Mouse (Mus musculus) ovary, postnatal 10 days (tissue): Measurements from ENCODE around the gene Pnpla2.
"Not testable (repeated sequence)": the region's sequence is repeated elsewhere in the genome, so short reads cannot be mapped to it uniquely, and the experiment has no call there.

ENCODE experiments used
- DNase-seq: peaks from one replicate; pipeline ENCODE4 v3.0.0; 2022; ENCODE audit warnings: low spot score

Gene Pnpla2

DNA sequence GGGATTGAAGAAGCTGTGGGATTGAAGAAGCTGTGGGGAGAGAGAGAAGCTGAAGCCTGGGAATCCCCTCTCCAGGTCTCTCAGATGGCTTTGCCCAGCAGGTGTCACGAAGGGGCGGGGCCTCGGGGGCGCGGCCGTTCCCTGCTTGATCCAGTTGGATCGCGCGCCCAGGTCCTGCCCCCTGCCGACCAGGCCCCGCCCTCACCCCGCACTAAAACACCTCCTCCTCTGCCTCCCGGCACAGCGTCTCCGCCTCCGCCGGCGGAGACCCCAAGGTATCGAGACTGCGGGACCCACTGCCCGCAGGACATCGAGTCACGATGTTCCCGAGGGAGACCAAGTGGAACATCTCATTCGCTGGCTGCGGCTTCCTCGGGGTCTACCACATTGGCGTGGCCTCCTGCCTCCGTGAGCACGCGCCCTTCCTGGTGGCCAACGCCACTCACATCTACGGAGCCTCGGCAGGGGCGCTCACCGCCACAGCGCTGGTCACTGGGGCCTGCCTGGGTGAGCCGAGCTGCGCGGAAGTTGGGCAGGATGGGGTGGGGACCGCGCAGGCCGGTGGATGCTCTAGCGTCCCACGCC lies at the start of gene Pnpla2:
TSS of gene Pnpla2 (plus strand) at position 232 of the 585 bp plus-strand sequence.
- DNase-seq, result peak; percentile 85

DNA sequence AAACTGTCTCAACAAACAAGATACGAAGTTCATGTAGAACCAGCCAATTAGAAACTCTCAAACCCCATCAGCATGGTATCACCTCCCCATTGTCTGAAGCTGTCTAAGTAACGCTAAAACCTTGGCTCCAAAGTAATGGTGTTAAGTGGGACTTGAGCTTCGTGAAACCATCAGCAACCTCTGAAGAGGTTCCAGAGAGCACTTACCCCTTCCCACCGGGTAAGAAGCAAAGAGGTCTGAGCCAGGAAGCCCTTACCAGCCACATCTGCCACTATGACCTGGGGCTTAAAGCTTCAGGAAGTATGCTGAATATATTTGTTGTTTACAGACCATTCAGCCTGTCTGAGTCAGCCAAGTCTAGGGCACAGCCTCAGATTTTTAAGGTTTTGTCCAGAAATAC lies 49.5 kb upstream of the Pnpla2 start:
- no peak for DNase-seq

DNA sequence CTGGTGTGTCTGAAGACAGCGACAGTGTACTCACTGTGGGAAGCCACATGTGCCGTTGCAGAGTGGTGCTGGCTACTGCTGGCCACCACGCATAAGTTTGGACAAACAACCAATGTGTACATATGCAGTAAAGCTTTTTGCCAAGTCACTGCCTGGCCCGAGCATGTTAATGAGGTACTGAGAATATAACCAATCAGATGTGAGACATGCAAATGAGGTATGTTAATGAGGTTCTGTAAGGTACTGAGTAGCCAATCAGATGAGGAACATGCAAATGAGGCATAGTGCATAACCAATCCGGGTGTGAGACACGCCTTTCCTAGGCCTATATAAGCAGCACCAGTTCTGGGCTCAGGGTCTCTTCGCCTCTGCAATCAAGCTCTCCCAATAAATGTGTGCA lies 47.3 kb upstream of the Pnpla2 start:
- DNase-seq, result not testable (repeated sequence)

DNA sequence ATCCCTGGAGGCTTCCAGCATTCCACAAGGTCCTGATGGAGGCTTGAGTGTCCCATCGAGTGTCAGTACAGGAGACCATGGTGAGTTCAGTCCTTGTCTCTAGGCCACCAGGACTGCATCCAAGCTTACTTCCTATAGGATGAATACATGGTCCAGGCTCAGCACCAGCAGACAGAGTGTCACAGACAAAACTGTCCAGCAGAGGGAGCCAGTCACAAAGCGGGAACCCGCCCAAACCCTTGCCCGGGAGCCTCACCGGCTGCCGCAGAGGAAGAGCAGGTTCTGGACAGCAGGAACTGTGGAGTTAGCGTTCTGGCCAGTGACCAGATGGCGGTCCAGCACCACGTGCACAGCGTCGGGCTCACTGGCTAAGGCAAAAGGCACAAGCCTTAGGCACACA lies 46.2 kb upstream of the Pnpla2 start:
- DNase-seq, result peak; percentile 65

DNA sequence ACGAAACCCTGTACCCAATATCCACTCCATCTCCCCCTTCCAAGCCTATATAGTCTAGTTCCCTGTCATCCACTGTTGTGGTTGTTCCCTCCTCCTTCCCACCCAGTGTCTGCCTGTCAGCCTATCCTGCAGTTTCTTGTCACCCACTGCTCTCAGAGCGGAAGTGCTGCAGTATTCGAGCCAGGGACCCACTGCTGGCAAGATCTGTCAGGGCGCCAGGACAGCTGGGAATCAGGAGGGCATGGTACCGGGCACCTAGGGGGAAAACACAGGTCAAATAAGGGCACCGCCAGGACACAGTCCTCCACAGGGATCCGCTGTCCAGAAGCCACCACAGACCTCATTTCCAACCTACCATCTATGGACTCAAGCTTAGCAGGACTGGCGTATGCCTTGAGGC lies 44.4 kb upstream of the Pnpla2 start:
- no peak for DNase-seq

DNA sequence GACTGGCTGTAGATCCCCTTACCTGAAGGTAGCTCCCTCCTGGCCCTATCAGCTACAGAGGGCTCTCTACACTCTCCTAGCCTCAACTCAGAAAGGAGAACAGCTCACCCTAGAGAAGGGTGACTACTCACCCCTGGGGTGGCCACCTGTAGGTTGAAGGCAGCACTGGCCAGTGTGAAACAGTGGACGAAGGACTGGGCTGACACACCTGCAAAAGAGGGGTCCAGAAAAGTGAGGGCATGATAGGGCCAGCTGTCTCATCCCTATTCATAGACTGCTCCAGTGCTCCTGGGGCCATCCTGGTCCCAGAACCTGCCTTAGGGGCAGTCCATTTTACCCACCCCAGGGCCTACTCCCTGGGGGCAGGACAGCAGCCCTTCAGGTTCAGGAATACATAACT lies 43.3 kb upstream of the Pnpla2 start:
- DNase-seq, result no peak

DNA sequence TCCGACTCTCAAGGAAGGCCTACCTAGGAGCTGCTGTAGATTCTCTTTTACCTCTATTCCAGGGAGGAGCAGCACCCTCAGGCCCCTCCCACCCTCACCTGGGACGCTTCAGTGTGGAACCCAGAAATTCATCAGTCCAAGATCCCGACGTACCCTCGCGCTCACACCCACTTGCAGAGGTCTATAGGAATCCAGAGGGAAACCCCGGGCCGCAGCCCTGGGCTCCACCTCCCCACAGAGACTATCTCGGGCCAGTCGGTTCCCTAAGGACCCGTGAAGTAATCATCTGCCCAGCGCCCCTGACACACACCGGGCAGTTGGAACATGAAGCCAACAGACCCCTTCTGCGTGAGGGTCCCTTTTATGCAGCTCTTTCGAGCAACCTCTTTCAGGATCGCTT lies 41.7 kb upstream of the Pnpla2 start:
- DNase-seq, result no peak

DNA sequence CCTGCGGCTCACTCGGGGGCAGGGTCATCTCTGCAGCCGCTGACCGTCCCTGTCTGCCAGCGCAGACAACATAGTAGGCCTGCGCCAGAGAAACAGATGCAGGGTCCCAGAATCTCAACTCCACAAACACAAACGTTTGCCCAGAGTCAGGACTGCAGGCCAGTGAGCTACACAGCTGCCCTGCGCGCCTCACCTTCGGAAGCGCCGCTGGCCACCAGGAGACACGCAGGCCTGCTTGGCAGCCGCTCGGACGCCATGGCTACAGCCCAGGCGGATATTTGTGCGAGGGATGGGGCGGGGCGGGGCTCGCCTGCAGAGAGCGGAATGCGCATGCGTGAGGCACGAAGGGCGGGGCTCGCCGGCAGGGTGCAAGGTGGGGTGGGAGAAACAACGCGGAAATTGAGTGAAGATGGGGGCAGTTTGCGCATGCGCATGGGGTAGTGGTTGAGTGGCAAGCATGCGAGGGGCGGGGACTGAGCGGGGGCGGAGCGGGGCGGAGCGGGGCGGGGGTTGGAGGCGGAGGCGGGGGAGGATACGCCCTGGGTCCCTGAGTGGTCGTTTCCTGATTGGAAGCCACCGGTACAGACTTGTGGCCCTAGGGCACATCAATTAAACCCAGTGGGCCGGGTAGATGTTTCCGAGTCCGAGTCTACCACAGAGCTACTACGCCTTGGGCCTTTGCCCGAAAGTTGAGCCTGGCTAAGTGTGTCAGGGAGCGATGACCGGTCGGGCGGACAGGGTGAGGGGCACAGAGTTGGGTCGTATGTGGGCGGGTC lies 41.0 kb upstream of the Pnpla2 start, which contains the start of gene Gatd1:
TSS of gene Gatd1 (minus strand) at position 328 of the 776 bp plus-strand sequence.
- DNase-seq, result peak; percentile 98

DNA sequence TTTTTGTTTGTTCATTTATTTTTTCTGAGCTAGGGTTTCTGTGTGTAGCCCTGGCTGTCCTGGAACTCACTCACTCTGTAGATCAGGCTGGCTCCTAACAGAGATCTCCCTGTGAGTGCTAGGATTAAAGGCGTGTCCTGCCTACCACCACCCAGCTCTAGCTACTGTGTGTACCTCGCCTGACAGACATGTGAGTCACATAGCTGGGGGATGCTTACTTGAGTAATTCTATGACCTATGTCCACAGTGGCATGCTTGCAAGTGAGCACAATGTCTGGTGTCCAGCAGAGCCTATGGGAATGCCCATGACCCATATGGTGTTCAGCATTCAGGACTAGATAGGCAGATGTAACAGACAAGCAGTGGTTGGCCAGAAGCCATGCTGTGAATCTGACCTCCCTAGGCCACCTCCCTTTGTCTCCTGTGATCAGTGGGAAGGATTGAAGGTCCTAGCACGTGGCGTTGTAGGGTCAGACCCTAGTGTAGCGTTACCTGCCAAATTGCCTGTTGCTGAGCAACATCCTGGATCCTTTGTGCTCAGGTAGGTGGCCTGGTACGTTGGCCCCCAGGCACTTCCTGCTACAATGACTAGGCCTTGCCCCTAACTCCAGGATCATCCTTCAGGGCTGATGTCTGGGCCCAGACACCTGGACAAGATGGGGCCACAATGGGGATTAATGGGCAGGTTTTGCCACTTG lies 38.7 kb upstream of the Pnpla2 start:
- no peak for DNase-seq

DNA sequence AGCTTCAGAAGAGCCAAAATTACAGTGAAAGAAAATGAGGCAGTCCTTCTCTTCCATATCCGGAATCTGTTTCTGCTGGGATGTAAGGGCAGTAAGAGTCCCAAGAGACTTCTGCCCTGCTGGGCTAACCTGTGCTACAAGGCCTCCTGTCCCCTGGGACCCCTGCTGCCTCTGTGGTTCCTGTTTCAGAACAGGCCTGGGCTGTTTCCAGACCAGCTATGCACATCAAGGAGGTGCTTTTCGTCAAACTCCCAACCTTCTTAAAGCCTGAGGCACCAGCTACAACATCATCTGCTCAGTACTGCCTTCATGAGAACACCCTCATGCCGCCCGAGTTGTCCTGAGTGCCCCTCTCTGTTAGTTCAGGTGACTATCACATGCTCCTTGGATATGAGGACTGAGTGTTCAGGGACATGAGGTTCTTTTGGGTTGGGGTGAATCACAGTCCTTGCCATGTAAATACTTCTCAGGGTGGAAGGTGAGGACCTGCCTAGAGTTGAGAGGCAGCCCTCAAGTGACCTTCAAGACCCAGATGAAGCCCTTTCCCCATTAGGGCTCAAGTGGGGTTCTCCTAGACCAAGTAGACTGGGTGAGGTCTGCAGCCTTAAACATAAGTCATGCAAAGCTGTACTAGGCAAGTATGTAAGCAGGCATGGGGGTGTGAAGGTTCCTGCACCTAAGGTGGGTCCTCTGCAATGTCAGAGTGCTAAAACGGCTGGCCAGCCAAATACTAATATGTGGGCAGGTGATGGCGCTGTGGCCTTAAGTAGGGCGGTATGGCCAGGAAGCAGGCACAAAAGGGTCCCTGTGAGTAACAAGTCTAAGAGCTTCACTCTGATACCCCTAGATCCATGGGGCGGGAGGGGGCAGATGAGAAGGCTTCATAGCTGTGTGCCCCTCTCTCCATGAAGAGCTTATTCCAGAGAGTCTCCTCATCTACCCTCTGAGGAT lies 37.0 kb upstream of the Pnpla2 start:
- no peak for DNase-seq

DNA sequence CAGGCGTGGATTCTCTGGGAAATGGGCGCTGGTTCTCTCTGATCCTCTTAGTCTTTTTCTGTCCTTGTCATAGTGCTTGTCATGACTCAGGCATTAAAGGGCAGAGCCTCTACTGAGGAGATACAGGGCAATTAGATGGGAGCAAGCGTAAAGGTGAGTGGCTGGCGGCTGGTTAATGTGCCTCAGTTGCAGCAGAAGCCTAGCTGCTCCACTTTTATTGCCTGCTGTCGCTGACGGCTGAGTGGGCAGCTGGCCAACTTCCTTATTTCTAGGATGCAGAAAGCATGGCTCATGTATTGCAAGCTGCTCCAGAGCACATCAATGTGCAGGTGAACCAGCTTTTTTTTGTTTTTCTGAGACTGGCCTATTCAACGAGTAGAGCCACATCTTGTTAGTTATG lies 36.0 kb upstream of the Pnpla2 start:
- DNase-seq, result no peak

DNA sequence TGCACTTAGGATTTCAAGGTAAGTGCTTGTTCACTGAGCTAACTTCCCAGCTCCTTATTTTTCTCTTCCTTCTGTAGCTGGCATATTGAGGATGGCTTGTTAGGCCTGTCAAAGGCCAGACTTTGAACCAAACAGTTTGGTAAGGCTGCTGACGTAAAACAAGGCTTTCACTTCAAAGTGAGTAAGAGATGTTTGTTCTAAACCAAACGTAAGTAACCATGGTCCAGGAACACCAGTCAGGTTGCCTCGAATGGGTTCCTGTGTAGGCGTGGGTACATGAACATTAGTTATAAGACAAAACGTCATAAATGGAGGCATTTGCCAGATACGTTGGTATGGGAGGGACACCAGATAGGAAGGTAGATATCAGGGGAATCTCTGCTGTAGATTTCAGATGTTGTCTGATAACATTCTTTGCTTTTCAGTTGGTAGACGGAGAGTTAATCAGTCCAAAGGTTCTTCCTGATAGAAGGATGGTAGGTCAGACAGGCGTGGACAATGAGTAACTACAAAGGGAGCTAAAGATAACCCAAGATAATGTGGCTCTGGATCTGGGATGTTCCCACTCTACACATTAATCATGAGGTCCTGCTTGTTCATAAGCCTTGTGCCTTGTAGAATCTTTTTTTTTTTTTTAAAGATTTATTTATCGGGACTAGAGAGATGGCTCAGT lies 34.8 kb upstream of the Pnpla2 start:
- no peak for DNase-seq

DNA sequence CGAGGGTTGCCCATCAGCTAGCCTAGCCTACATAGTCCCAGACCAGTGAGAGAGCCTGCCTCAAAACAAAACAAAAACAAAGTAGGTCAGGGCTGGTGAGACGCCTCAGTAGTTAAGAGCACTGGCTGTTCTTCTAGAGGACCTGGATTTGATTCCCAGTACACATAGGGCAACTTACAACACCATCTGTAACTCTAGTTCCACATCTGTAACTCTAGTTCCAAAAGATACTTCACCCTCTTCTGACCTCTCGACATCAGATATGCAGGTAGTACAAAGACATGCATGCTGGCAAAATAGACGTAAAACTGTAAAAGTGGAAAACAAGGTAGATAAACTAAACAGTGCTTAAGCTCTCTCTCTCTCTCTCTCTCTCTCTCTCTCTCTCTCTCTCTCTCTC lies 31.2 kb upstream of the Pnpla2 start:
- DNase-seq, result no peak

DNA sequence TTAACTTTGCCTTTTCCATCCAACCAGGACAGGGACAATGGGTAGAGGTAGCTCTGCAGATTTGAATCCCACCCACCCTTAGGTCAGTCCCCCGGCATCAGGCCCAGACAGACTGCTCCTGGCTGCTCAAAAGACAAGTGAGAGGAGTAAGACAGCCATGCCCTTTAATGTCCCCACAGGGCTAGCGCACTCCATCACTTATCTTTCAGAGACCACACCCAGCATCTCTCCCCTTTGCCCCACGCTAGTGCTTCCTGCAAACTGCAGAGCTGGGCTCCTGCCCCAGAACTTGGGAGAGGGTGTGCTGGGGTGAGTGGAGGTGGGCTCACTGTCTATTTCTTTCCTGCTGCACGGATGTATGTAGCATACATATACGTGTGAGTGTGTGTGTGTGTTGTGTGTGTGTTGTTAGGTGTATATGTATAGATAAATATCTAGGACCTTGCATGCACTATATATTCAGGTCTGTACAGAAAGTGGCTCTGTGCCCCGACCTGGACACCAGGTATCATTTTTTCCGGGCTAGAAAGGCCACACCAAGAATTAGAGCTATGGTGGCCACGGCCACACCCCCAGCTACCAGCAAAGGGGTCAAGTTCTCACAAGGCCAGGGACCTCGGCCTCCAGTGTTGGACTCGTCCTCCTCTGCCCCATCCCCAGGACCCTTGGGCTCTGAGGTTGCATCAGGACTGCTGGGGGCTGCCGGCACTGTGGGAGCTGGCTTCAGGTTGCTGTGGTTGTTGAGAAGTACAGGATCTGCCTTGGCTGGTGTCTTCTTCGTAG lies 27.9 kb upstream of the Pnpla2 start:
- DNase-seq, result no peak

DNA sequence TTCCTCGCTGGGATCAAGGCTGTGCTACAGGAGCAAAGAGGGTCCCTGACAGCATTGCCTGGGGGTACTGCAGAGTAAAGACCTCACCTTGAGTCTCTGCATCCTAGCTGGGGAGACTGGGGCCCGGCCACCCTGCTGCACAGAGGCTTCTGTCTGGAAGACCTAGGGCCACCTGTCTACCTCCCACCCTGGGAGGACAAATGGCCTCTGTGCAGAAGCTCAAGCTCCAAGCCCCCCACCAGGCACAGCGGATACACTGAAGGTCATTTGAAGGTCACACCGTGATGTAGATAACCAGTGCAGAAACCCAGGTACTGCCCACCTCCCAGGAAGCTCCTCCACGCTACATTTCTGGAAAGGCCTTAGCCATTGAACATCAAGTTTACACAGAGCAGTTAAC lies 26.3 kb upstream of the Pnpla2 start:
- no peak for DNase-seq

DNA sequence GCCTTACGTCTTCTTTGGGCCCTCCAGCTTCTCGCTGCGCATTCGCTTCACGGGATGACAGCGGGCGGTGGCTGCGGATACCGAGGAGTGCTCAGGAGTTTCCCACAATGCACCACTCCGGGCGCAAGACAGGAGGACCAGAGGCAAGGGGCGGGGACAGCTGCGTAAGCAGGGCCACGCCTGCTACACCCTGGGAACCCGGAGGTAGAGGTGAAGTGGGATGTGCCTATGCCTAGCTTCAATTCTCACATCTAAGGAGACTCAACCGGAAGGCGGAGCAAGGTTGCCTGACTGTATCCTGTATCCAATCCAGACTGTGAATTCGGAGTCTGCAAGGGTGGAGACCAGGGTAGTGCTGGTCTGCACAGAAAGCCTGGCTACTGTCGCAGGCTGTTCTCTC lies 25.7 kb upstream of the Pnpla2 start, which contains the start of gene Cend1:
TSS of gene Cend1 (minus strand) at position 182 of the 400 bp plus-strand sequence.
- DNase-seq, result no peak

DNA sequence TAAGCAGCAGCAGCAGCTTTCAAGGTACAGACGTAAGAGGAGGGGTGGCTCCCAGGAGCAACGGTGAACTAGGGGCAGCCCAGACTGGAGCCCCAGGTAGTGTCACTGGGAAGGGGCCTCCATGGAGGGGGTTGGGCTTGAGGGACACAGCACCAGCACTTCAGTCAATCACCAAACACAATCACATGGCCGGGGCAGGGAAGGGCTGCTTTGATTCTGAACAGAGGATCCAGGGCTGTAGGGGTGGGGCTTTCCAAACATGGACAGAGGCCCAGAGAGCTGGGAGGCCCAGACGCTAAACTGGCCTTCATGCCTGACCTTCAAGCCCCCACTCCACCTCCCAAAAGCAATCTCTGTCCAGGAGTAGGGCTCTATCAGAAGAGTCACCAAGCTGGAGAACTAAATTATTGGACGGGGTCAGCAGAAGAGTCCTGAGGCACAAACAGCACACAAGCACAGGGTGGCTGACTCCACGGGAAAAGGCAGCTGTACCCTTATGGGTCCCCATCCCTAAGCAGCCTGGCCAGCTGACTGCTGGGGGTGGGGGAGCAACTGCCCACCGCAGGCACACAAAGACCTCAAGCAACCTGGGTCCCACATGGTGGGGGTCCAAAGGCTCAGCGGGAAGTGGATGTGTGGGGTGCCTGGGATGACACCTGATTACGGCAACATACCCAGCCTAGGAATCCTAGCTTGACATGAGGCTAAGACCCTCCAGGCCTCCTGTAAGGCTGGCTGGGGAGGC lies 25.0 kb upstream of the Pnpla2 start:
- no peak for DNase-seq

DNA sequence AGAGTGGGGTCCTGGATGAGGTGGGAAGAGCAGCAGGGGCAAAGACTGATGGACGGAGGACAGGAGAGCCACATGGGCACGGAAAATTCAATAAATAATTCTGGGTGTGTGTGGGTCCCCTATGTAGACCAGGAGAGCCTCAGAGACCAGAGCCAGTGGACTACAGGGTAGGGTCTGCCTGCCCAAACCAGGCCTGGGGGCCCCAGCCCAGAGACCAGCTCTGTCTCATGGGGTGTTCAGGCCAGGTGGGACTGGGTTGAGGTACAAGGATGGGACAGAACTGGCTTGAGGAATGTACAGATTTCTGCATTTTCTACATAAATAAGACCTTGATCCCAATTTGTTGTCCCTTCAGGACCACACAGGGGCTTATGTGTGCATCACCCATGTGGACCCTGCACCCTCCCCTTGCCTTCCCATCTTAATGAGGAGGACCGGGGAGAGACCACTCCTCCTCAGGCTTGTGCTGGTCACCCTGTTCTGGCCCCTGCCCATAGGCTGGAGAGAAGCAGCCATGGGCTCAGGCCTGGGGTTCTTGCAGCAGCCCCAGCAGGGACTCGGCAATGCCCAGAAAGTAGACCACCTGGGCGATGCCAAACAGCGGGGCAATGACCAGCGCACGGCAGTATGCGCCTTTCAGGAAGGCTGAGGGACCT lies 24.3 kb upstream of the Pnpla2 start:
- DNase-seq, result no peak

DNA sequence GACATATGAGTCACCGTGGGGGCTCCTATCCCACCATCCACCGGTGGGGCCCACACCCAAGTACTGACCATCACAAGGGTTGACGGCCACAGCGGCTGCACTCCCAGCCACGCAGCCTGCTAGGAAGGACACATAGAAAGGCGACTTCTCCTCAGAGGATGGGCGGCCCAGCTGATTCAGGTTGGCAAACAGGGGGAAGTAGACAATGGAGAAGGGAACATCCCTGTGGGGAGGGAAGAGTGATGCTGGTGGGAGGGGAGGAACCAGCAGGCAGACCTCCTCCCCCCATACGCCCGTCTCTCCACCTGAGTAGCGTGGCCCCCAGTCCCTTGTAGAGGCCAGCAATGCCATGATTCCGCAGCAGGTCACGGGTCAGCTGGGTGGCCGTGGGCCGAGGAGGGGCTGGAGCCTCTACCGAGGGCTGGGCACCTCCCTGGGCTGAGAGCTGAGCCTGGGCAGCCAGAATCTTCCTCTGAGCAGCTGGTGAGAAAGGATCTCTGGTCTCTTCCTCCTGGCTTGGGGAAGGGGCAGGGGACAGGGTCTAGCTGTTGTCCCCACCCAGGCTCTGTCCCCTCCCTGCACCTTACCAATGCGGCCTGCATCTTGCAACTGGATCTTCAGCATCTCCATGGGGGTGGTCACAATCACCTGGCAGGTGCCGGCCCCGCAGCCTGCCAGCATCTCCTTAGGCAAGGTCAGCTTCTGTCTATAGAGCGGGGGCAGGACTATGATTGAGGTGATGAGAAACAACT lies 23.4 kb upstream of the Pnpla2 start:
- DNase-seq, result no peak
